Mouse (Mus musculus) adrenal gland, adult (tissue): Measurements from ENCODE around the gene Tapt1.
"Not testable (repeated sequence)": the region's sequence is repeated elsewhere in the genome, so short reads cannot be mapped to it uniquely, and the experiment has no call there.

Experiments
- DNase-seq, 2 experiments: peaks; one replicate each; pipeline ENCODE4 v3.0.0; 2022 to 2023; ENCODE audit warnings: low spot score in 1 of 2; ENCODE audit not compliant: inconsistent age in 2 of 2

Tapt1 gene

GRCm38 (mm10) chr5:44143467-44144235, 82.8 kb downstream of the Tapt1 start:
- no peak for DNase-seq

- DNase-seq: no peak
Measured at GRCm38 (mm10) chr5:44127487-44127886, 98.9 kb downstream of the Tapt1 start.

GRCm38 (mm10) chr5:44126574-44126973, 99.9 kb downstream of the Tapt1 start:
- not testable (repeated sequence) for DNase-seq
